Mouse (Mus musculus): ENCODE measurements around the gene Stxbp4. TPM values are rescaled to one million over a fixed set of nuclear protein-coding genes. Genes with fewer than 3 reads are reported as not detected.

Gene Stxbp4
- polyA plus RNA-seq, 1 experiment from 2014 or later: 36.5 TPM

DNA sequence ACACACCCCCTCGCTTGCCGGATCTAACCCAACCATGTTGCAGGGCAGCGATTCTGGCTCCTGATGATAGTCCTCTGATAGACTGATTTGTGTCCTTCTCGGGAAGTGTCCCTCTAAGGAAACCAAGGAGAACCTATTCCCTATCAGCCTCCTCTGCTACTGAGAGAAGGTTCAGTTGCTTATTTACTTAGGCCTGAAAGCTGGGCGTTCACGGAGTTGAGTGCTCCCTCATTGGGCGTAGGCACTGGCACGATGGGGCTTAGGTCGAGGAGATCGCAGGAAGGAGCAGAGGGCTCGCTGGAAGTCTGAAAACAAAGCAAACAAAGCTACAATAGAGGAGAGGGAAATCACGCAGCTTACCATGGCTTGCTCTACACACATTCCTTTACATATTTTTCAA is 19.6 kb upstream of the Stxbp4 start:
- no peak for ATAC-seq (ENCODE audit: low FRiP score)
- WGBS: 81% methylated on average over 12 of the region's 12 CpGs
- H3K9ac ChIP-seq (ENCODE audit: low read length): no peak overlapping the region

DNA sequence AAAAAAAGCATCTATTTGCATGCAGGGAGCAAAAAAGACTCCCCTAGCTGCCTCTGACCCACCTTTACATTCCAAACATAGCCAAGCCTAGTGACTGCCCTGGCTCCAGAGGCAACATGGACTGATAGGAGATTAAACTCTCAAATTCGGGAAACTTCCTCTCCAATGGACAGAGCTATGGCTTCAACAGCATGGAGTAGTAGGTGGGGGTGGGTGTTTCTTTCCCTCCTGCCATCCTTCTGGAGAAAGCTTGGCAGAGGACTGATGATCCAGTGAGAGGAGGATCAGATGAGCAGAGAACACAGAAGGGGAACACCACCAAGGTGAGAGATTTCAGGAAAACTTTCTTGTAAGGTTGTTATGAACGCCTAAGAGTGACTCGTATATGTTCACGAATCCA is 14.7 kb upstream of the Stxbp4 start:
- ATAC-seq (ENCODE audit: low FRiP score): no peak
- Histone ChIP-seq H3K9ac (ENCODE audit: low read length) (no peak overlapping the region), H3K9me3 (ENCODE audit: control insufficient read depth, low read length) (no peaks in the 10 kb centered on the region), H3K4me1 (ENCODE audit: control insufficient read depth, insufficient read depth, low read length) (no peaks in the 10 kb centered on the region), H3K4me3 (ENCODE audit: low read depth, low read length) (no peak overlapping the region), H3K36me3 (ENCODE audit: control insufficient read depth, insufficient read depth, low read length) (peaks cover 5% of the 10 kb centered on the region; the same call in 1 of the 2 replicates), H3K27ac (ENCODE audit: low read depth, low read length) (no peak overlapping the region), H3K27me3 (ENCODE audit: control insufficient read depth, insufficient read depth, low read length) (no peaks in the 10 kb centered on the region), H3K4me2 (no peak overlapping the region)
- no peak for DNase-seq (ENCODE audit: low spot score, missing footprints)
- WGBS: 93% methylated on average over 4 of the region's 4 CpGs

More for the DNA sequence above, 19.6 kb upstream of the Stxbp4 start:
- no peak overlapping the region for H3K4me2 ChIP-seq
- no peak overlapping the region for H3K4me3 ChIP-seq (ENCODE audit: low read depth, low read length)
- no peaks in the 10 kb centered on the region for H3K27me3 ChIP-seq (ENCODE audit: control insufficient read depth, insufficient read depth, low read length)
- DNase-seq (ENCODE audit: low spot score, missing footprints): peak; percentile 65
- H3K36me3 ChIP-seq (ENCODE audit: control insufficient read depth, insufficient read depth, low read length): no peaks in the 10 kb centered on the region
- H3K9me3 ChIP-seq (ENCODE audit: control insufficient read depth, low read length): no peaks in the 10 kb centered on the region
- H3K27ac ChIP-seq (ENCODE audit: low read depth, low read length): no peak overlapping the region
- H3K4me1 ChIP-seq (ENCODE audit: control insufficient read depth, insufficient read depth, low read length): no peaks in the 10 kb centered on the region

DNA sequence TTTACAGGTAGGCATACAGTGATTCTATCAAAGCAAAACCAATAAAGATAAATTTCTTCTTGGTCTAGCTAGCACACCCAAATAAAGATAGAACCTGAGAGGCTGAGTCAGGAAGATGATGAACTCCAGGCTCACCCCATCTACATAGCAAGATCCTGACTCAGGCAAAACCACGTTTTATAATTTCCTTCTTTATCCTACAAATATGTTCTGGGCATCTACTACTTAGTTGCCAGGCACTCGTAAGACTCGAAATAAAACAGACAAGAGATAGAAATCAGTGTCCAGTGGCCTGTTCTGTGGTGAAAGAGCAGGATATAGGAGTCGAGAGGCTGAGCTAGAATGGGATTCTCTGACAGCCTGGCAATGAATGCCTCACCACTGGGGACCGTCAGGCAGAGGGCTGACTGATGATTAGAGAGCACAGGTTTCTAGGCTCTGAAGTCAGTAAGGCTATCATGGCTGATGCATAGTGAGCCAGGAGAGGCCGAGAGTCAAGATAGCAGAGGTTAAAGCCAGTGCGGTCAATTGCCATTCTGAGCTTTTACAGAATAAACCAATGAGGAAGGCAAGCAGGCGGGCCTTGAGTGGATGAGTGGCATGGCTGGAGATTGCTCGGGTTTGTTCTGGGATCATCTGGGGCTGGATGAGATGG is 12.5 kb upstream of the Stxbp4 start:
- H3K9me3 ChIP-seq (ENCODE audit: control insufficient read depth, low read length): no peaks in the 10 kb centered on the region
- H3K9ac ChIP-seq (ENCODE audit: low read length): no peak overlapping the region
- H3K27ac ChIP-seq (ENCODE audit: low read depth, low read length): no peak overlapping the region
- ATAC-seq (ENCODE audit: low FRiP score) (no peak), DNase-seq (ENCODE audit: low spot score, missing footprints) (peak; percentile 74)
- no peak overlapping the region for H3K4me3 ChIP-seq (ENCODE audit: low read depth, low read length)
- H3K36me3 ChIP-seq (ENCODE audit: control insufficient read depth, insufficient read depth, low read length): peaks cover 9% of the 10 kb centered on the region; the same call in 1 of the 2 replicates
- H3K4me1 ChIP-seq (ENCODE audit: control insufficient read depth, insufficient read depth, low read length): no peaks in the 10 kb centered on the region
- H3K4me2 ChIP-seq: no peak overlapping the region
- 88% methylated on average over 9 of the region's 9 CpGs for WGBS
- no peaks in the 10 kb centered on the region for H3K27me3 ChIP-seq (ENCODE audit: control insufficient read depth, insufficient read depth, low read length)

DNA sequence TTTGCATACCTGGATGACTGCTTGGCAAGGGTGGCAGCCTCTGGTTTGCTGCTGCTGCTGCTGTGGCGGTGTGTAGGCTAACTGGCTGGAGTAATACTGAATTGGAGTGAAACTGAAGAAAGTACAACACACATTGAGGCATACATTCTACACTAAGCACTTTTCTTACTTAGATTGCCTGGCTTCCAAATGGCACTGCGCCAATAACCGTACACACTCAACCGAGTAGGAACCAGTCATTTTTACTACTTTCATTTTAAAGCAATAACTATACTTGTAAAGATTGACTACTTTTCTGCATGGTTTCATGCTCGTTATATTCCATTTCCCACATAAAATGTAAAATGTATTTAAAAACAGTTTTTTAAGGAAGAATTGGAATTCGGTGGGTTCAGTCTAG is 11.9 kb upstream of the Stxbp4 start:
- H3K9me3 ChIP-seq (ENCODE audit: control insufficient read depth, low read length): no peaks in the 10 kb centered on the region
- H3K4me3 ChIP-seq (ENCODE audit: low read depth, low read length): no peak overlapping the region
- peak; percentile 61 for DNase-seq (ENCODE audit: low spot score, missing footprints)
- no peaks in the 10 kb centered on the region for H3K4me1 ChIP-seq (ENCODE audit: control insufficient read depth, insufficient read depth, low read length)
- peaks cover 9% of the 10 kb centered on the region; the same call in 1 of the 2 replicates for H3K36me3 ChIP-seq (ENCODE audit: control insufficient read depth, insufficient read depth, low read length)
- 97% methylated on average over 6 of the region's 6 CpGs for WGBS
- no peak for ATAC-seq (ENCODE audit: low FRiP score)
- no peak overlapping the region for H3K27ac ChIP-seq (ENCODE audit: low read depth, low read length)
- H3K27me3 ChIP-seq (ENCODE audit: control insufficient read depth, insufficient read depth, low read length): no peaks in the 10 kb centered on the region
- H3K9ac ChIP-seq (ENCODE audit: low read length): no peak overlapping the region
- no peak overlapping the region for H3K4me2 ChIP-seq

DNA sequence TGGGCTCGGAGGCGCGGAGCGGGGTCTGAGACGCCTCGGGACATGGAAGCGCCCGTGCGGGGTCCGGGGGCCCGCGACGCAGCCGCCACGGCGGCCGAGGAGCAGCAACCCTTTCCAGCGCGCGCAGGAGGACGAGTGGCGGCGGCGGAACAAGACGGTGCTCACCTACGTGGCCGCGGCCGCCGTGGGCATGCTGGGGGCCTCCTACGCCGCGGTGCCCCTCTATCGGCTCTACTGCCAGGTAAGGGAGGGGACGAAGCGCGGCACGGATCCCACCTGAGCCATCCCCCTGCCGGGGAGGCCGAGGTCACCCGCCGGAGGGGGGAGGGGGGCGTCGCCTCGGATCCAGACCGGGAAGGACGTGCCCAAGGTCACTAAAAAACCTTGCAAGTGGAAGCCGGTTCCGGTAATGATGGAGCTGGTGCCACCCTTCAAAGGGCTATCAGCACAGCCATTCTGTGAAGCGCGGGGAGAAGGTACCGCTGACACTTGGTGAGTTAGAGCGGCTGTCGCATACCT is 487 bp upstream of the Stxbp4 start:
- no peak for DNase-seq (ENCODE audit: low spot score, missing footprints)
- WGBS: under 1% methylated on average over 52 of the region's 54 CpGs

DNA sequence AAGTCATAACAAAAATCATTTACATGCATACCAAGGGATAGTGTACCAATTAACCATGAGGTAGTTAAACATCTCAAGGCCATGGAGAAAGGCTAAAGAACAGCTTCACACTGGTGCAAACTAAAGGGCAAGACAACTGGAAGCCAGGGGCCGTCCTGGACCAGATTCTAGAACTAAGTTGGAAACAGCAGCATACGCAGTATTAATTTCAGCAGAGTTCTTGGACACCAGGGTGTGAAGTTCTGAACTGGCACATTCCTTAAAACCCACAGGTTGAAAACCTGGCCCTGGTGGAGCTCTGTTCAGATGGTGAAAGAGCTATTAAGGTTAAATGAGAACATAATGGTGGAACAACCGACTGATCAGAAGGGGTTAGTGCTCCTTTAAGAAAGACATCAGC is 3.2 kb downstream of the Stxbp4 start:
- Histone ChIP-seq H3K4me1 (ENCODE audit: control insufficient read depth, insufficient read depth, low read length) (peaks cover 7% of the 10 kb centered on the region), H3K36me3 (ENCODE audit: control insufficient read depth, insufficient read depth, low read length) (no peaks in the 10 kb centered on the region), H3K4me3 (ENCODE audit: low read depth, low read length) (no peak overlapping the region), H3K27me3 (ENCODE audit: control insufficient read depth, insufficient read depth, low read length) (no peaks in the 10 kb centered on the region), H3K27ac (ENCODE audit: low read depth, low read length) (no peak overlapping the region), H3K9me3 (ENCODE audit: control insufficient read depth, low read length) (no peaks in the 10 kb centered on the region), H3K9ac (ENCODE audit: low read length) (no peak overlapping the region), H3K4me2 (no peak overlapping the region)
- ATAC-seq (ENCODE audit: low FRiP score) (no peak), DNase-seq (ENCODE audit: low spot score, missing footprints) (no peak)
- WGBS: 88% methylated on average over 3 of the region's 3 CpGs

More for the DNA sequence above, 487 bp upstream of the Stxbp4 start:
- Histone ChIP-seq H3K9me3 (ENCODE audit: control insufficient read depth, low read length) (no peaks in the 10 kb centered on the region), H3K27ac (ENCODE audit: low read depth, low read length) (peak overlapping the region; percentile 89), H3K36me3 (ENCODE audit: control insufficient read depth, insufficient read depth, low read length) (no peaks in the 10 kb centered on the region; the same call in 1 of the 2 replicates), H3K4me1 (ENCODE audit: control insufficient read depth, insufficient read depth, low read length) (peaks cover 8% of the 10 kb centered on the region), H3K9ac (ENCODE audit: low read length) (peak overlapping the region; percentile 98), H3K4me2 (peak overlapping the region; percentile 64), H3K4me3 (ENCODE audit: low read depth, low read length) (peak overlapping the region; percentile 92), H3K27me3 (ENCODE audit: control insufficient read depth, insufficient read depth, low read length) (no peaks in the 10 kb centered on the region)
- ATAC-seq (ENCODE audit: low FRiP score): no peak

DNA sequence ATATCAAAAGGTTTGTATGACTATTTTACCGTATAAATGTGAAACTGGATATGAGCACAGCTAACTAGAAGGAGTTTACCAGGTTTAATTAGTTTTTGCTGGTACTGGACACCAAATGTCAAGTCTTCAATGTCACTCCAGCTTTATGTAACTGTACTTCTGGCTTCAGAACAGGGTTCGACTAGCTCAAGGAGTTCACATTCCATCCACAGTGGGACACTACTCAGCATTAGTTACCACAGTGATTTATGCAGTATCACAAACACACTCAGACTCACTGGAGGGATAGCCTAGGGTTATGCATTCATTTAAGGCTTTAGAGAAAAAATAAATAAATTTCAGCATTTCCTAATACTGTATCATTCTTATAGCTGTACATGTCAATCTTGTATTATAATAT is 5.4 kb downstream of the Stxbp4 start:
- peaks cover 5% of the 10 kb centered on the region for H3K4me1 ChIP-seq (ENCODE audit: control insufficient read depth, insufficient read depth, low read length)
- no peaks in the 10 kb centered on the region for H3K36me3 ChIP-seq (ENCODE audit: control insufficient read depth, insufficient read depth, low read length)
- no peaks in the 10 kb centered on the region for H3K27me3 ChIP-seq (ENCODE audit: control insufficient read depth, insufficient read depth, low read length)
- no peak overlapping the region for H3K27ac ChIP-seq (ENCODE audit: low read depth, low read length)
- DNase-seq (ENCODE audit: low spot score, missing footprints): no peak
- no peak overlapping the region for H3K9ac ChIP-seq (ENCODE audit: low read length)
- 88% methylated on average over 2 of the region's 2 CpGs for WGBS
- H3K4me3 ChIP-seq (ENCODE audit: low read depth, low read length): no peak overlapping the region
- H3K4me2 ChIP-seq: no peak overlapping the region
- no peaks in the 10 kb centered on the region for H3K9me3 ChIP-seq (ENCODE audit: control insufficient read depth, low read length)
- no peak for ATAC-seq (ENCODE audit: low FRiP score)

DNA sequence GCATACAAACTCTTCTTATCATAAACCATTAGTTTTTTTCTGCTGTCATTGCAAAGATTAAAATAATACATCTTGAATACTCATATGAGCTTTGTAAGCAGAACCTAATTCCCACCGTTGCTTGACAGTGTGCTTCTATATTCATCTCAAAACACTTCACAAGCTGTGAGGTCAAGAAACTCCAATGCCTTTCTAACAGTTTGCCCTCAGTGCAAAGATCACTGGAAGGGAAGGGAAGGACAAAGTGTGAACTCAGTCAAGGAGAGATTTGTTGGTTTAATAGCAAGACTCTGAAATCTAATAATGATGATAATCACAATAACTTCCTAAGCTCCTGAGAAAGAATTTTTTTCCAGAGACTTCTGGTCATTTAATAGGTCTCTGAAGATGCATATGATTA is 10.1 kb downstream of the Stxbp4 start:
- Histone ChIP-seq H3K9me3 (ENCODE audit: control insufficient read depth, low read length) (no peaks in the 10 kb centered on the region), H3K27me3 (ENCODE audit: control insufficient read depth, insufficient read depth, low read length) (no peaks in the 10 kb centered on the region), H3K36me3 (ENCODE audit: control insufficient read depth, insufficient read depth, low read length) (no peaks in the 10 kb centered on the region), H3K27ac (ENCODE audit: low read depth, low read length) (no peak overlapping the region), H3K4me2 (no peak overlapping the region), H3K4me1 (ENCODE audit: control insufficient read depth, insufficient read depth, low read length) (no peaks in the 10 kb centered on the region), H3K4me3 (ENCODE audit: low read depth, low read length) (no peak overlapping the region), H3K9ac (ENCODE audit: low read length) (no peak overlapping the region)
- DNase-seq (ENCODE audit: low spot score, missing footprints) (peak; percentile 8), ATAC-seq (ENCODE audit: low FRiP score) (no peak)
- WGBS: 89% methylated on average over 1 of the region's 1 CpGs

DNA sequence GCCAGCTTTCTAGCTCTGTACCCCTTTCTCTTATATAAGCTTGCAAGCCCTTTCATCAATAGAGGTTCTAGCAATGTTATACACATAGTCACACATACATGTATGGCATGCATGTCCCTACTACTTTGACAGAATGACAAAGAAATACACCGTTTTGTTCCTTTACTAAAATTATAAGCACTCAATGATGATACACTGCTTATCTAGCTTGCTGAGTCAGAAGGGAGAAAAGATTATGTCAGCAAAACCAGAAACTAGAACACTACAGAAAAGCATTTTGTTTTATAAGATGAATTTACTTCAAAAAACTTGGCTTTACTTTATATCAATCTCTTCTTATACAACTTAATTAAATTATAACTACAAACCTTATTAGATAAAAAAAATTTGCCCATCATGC is 12.7 kb downstream of the Stxbp4 start:
- H3K4me3 ChIP-seq (ENCODE audit: low read depth, low read length): no peak overlapping the region
- no peaks in the 10 kb centered on the region for H3K27me3 ChIP-seq (ENCODE audit: control insufficient read depth, insufficient read depth, low read length)
- no peak overlapping the region for H3K9ac ChIP-seq (ENCODE audit: low read length)
- no peak for DNase-seq (ENCODE audit: low spot score, missing footprints)
- no peaks in the 10 kb centered on the region for H3K9me3 ChIP-seq (ENCODE audit: control insufficient read depth, low read length)
- 88% methylated on average over 1 of the region's 1 CpGs for WGBS
- no peak for ATAC-seq (ENCODE audit: low FRiP score)
- H3K4me1 ChIP-seq (ENCODE audit: control insufficient read depth, insufficient read depth, low read length): no peaks in the 10 kb centered on the region
- no peak overlapping the region for H3K27ac ChIP-seq (ENCODE audit: low read depth, low read length)
- H3K36me3 ChIP-seq (ENCODE audit: control insufficient read depth, insufficient read depth, low read length): no peaks in the 10 kb centered on the region
- H3K4me2 ChIP-seq: no peak overlapping the region

Data from midbrain, embryonic 11.5 days (tissue).